Mouse (Mus musculus) forebrain, embryonic 12.5 days (tissue): ENCODE results near the gene Upb1. TPM values are rescaled to one million over a fixed set of nuclear protein-coding genes. Genes with fewer than 3 reads are reported as not detected.

Experiments used
- ATAC-seq: fragments of 200-750 bp; cut with Nextera tagmentation; 2 replicates; pipeline ENCODE4 v1.8.0; 2017; ENCODE audit warnings: moderate TSS enrichment; ENCODE audit not compliant: low FRiP score
- H3K27ac ChIP-seq: fragments of 300-500 bp; sonication (generic); 2 replicates; pipeline ENCODE4 v1.5.1; 2016; ENCODE audit warnings: mild to moderate bottlenecking
- H3K27me3 ChIP-seq: fragments of 300-500 bp; sonication (generic); 2 replicates; pipeline ENCODE4 v1.6.1; 2016; ENCODE audit warnings: mild to moderate bottlenecking
- H3K36me3 ChIP-seq: fragments of 300-500 bp; sonication (generic); replicated peaks from 2 replicates; pipeline ENCODE4 v1.6.1; 2016; ENCODE audit warnings: mild to moderate bottlenecking
- H3K4me1 ChIP-seq: fragments of 300-500 bp; sonication (generic); 2 replicates; pipeline ENCODE4 v1.6.1; 2016
- H3K4me2 ChIP-seq: fragments of 300-500 bp; sonication (generic); 2 replicates; pipeline ENCODE4 v1.6.1; 2016; ENCODE audit warnings: mild to moderate bottlenecking, moderate library complexity
- H3K4me3 ChIP-seq: fragments of 300-500 bp; sonication (generic); replicated peaks from 2 replicates; pipeline ENCODE4 v1.5.1; 2016; ENCODE audit warnings: mild to moderate bottlenecking
- H3K9ac ChIP-seq: fragments of 300-500 bp; sonication (generic); 2 replicates; pipeline ENCODE4 v1.6.1; 2016; ENCODE audit warnings: mild to moderate bottlenecking
- H3K9me3 ChIP-seq: fragments of 300-500 bp; sonication (generic); 2 replicates; pipeline ENCODE4 v1.6.1; 2016
- WGBS: fragments of 180-500 bp; shearing (Covaris S2); methylation state at CpG from one replicate; pipeline ENCODE4 v1.1.7; 2016; 5-methylcytosine and 5-hydroxymethylcytosine counted together
- polyA plus RNA-seq: library from polyadenylated mRNA; unstranded; fragments of >200 nt; fragmentation: Nextera tagmentation; extraction: Ambion mirVana; gene quantifications from 2 replicates; pipeline ENCODE4 v1.2.1, GENCODE M21; 2016

The Upb1 gene
- polyA plus RNA-seq, 1 experiment from 2014 or later, result not detected

DNA sequence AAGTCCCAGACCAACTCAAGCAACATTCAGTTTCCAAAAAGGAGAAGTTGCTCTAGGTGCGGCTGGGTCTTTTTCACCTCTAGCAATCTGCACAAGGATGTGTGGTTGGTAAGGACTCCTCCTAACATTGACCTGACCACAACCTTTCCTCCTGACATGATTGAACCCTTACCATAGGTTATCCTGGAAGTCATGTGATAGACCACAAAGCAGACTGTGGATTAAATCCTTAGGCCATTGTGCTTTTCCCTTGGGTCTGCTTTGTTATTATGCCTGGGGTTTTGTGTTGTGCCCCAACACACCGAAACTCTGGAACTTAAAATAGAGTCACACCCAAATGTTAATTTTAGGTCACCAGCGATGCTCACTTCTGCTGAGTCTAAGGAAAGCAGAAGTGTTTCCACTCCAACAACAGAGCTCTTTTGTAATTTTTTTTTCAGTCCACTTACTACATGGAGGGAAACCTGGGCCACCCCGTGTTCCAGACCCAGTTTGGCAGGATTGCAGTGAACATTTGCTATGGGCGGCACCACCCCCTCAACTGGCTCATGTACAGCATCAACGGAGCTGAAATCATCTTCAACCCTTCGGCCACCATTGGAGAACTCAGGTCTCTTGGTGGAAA is 28.7 kb downstream of the Upb1 start:
- ATAC-seq, result no peak
- no peaks in the 10 kb centered on the region for H3K27me3 ChIP-seq
- H3K4me2 ChIP-seq, result no peak overlapping the region
- H3K9ac ChIP-seq, result no peak overlapping the region
- 89% methylated on average over 7 of the region's 7 CpGs for WGBS
- H3K27ac ChIP-seq, result no peak overlapping the region
- no peaks in the 10 kb centered on the region for H3K4me1 ChIP-seq
- no peak overlapping the region for H3K4me3 ChIP-seq
- no peaks in the 10 kb centered on the region for H3K9me3 ChIP-seq
- no peaks in the 10 kb centered on the region for H3K36me3 ChIP-seq

DNA sequence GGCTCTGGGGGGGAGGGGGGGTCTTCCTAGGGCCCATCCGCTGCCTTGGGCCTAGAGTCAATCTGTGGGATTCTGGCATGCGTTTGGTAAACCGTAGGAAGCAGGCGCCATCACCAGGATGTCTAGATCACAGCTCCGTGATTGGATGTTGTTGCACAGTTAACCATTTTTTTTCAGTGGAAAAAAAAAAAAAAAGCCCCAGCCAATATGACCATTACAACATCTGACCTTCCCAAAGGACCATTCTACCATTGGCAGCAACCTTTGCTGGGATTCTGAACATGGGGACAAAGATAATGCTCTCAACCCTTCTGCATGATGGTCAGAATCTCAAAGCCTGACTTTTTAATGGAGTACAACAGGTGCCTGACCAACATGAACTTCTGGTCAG is 29.2 kb downstream of the Upb1 start:
- no peaks in the 10 kb centered on the region for H3K4me1 ChIP-seq
- no peaks in the 10 kb centered on the region for H3K27me3 ChIP-seq
- no peak overlapping the region for H3K4me2 ChIP-seq
- no peak overlapping the region for H3K27ac ChIP-seq
- no peak for ATAC-seq
- WGBS, result 90% methylated on average over 5 of the region's 5 CpGs
- no peaks in the 10 kb centered on the region for H3K36me3 ChIP-seq
- no peaks in the 10 kb centered on the region for H3K9me3 ChIP-seq
- no peak overlapping the region for H3K9ac ChIP-seq
- no peak overlapping the region for H3K4me3 ChIP-seq

DNA sequence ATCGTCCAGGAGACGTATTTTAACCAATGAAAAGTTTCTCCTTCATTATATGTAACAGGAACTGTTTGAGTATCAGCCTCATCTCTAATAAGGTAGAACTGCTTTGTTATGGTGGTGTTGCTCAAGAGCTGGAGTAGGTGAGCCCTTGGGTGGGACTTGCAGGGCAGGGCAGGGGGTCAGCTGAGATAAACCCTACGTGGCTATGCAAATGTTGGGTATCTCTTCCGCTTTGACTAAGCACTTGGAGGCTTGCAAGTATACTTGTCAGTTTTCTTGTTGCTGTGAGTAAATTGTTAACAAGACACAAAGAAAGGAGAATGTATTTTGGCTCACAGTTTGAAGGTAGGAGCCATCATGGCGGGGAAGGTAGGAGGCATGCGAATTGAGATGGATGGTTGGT is 29.7 kb downstream of the Upb1 start:
- no peaks in the 10 kb centered on the region for H3K9me3 ChIP-seq
- no peak overlapping the region for H3K4me3 ChIP-seq
- no peaks in the 10 kb centered on the region for H3K27me3 ChIP-seq
- no peak overlapping the region for H3K9ac ChIP-seq
- ATAC-seq, result no peak
- no peaks in the 10 kb centered on the region for H3K4me1 ChIP-seq
- no peaks in the 10 kb centered on the region for H3K36me3 ChIP-seq
- H3K4me2 ChIP-seq, result no peak overlapping the region
- no peak overlapping the region for H3K27ac ChIP-seq
- 92% methylated on average over 6 of the region's 6 CpGs for WGBS

DNA sequence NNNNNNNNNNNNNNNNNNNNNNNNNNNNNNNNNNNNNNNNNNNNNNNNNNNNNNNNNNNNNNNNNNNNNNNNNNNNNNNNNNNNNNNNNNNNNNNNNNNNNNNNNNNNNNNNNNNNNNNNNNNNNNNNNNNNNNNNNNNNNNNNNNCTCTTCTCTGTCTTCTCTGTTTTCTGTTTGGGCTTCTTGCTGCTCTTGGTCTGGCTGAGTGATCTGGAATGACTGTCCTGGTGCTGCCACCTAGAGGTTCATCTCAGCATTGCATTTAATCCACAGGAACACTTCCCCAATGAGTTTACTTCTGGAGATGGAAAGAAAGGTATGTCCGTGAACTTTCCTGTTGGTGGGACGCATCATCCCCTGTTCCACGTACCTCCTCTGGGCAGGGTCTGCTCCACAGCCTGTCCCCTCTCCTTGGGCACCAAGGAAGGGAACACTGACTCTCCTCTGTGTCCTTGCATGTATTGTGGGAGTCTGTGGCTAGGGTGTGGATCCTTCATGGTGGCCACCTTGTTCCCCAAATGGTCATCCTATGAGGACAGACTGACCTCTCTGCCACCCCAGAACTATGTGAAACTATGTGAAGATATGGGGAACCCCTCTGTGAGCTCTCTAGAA is 35.8 kb downstream of the Upb1 start:
- H3K27me3 ChIP-seq, result no peaks in the 10 kb centered on the region
- peaks cover 7% of the 10 kb centered on the region for H3K4me1 ChIP-seq
- peak; percentile 53 for ATAC-seq
- H3K4me2 ChIP-seq, result no peak overlapping the region
- H3K9ac ChIP-seq, result no peak overlapping the region
- H3K27ac ChIP-seq, result no peak overlapping the region
- H3K9me3 ChIP-seq, result no peaks in the 10 kb centered on the region
- H3K4me3 ChIP-seq, result no peak overlapping the region
- H3K36me3 ChIP-seq, result no peaks in the 10 kb centered on the region
- WGBS, result 17% methylated on average over 3 of the region's 3 CpGs

DNA sequence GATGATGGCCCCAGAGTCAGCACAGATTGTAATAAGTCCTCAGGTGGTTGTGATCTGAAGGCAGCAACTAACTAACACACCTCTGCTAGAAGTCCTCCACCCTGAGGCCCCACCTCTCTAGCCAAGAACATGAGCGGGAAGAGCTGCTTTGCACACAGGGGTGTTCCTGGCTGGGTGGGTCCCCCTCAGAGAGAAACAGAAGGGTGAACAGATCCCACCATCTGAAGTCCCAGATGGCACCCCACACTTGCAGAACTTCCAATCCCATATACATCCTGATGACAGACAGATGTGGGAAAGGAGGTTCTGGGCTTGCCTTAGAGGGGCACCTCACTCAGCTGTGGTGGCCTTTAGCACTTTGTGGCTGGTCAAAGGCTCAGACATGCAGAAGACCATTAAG is 36.4 kb downstream of the Upb1 start:
- ATAC-seq, result 0 out of 2 replicates have a peak, but pooled peaks have one; percentile 6

DNA sequence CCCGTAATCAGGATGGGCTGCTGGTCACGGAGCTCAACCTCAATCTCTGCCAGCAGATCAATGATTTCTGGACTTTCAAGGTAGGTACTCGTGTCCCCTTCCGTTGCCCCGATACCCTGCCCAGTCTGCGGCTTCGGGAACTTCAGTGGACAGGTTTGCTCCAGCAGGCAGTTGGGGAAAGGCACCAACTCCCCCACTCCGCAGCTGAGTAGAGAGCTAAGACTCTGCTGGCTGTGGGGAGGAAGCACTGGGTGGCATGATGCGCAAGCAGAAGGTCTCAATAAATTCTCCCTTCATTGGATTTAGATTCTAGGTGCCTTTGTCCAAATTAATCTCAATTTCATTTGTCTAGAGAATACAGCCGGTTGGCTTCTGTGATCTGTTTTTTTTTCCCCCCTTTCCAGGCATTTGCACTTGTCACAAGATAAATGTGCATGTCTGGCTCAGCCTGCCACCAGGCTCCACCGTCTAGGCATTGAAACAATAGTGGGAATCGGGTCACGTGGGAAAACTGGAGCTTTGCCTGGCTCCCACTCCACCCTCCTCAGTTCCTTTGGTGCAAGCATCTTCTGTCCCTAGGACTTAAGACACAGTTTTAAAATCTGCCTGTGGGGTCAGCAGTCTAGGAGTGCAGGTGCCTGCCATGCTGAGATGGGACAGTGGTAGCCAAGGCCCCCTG is 37.4 kb downstream of the Upb1 start:
- Histone ChIP-seq H3K27ac (0 out of 2 replicates have a peak overlapping the region, but pooled peaks have one; percentile 3), H3K9ac (no peak overlapping the region), H3K27me3 (no peaks in the 10 kb centered on the region), H3K4me1 (peaks cover 7% of the 10 kb centered on the region), H3K4me3 (no peak overlapping the region), H3K36me3 (no peaks in the 10 kb centered on the region), H3K9me3 (no peaks in the 10 kb centered on the region), H3K4me2 (no peak overlapping the region)
- 74% methylated on average over 13 of the region's 13 CpGs for WGBS
- ATAC-seq, result no peak

More for the DNA sequence above, 36.4 kb downstream of the Upb1 start:
- Histone ChIP-seq H3K4me2 (no peak overlapping the region), H3K4me1 (peaks cover 7% of the 10 kb centered on the region), H3K27me3 (no peaks in the 10 kb centered on the region), H3K36me3 (no peaks in the 10 kb centered on the region), H3K9me3 (no peaks in the 10 kb centered on the region), H3K9ac (no peak overlapping the region), H3K27ac (no peak overlapping the region), H3K4me3 (no peak overlapping the region)
- 100% methylated on average over 1 of the region's 1 CpGs for WGBS

DNA sequence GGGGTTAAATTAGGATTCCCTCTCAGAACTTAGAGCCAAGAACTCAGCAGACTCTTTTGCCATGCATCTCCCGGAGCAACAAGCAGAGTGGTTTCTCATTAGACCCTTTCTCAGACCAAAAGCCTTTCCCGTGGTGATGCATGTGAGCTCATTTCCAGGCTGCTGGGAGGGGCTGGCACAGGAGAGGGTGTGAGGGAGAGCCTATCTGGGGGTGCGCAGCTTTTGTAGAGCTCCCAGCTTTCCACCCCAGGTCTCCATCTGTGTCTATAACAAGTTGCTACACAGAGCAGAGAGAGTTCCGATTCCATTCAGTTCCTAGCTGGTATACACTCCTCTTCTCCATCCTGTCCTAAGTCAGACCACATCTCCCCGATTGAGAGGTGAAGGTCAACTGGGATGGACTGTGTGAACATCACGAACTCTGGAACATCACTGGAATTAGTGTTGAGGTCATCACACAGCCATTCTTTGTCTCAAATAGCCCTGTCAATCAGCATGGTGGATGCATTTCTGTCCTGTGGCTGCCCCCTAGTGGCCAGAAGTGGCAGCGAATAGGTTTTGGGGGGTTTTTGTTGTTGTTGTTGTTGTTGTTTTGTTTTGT is 38.4 kb downstream of the Upb1 start:
- Histone ChIP-seq H3K4me2 (no peak overlapping the region), H3K9ac (0 out of 2 replicates have a peak overlapping the region, but pooled peaks have one; percentile 21), H3K27ac (peak overlapping the region; percentile 42; the same call in 1 of the 2 replicates), H3K4me1 (peaks cover 13% of the 10 kb centered on the region), H3K36me3 (no peaks in the 10 kb centered on the region), H3K27me3 (no peaks in the 10 kb centered on the region), H3K9me3 (no peaks in the 10 kb centered on the region), H3K4me3 (no peak overlapping the region)
- peak; percentile 56 for ATAC-seq
- WGBS, result 45% methylated on average over 7 of the region's 7 CpGs

DNA sequence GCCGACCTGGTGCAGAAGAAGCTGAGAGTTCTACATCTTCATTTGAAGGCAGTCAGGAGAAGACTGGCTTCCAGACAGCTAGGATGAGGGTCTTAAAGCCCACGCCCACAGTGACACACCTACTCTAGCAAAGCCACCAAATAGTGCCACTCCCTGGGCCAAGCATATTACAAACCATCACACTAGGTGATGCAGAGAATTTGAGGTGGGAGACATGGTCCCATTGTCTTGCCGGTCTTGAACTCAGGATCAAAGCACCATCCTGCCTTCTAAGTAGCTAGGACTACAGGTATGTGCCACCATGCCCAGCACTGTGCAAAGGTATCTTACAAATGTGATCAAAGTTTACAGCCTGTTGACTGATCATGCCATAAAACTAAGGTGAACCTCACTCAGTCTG is 39.8 kb downstream of the Upb1 start:
- no peaks in the 10 kb centered on the region for H3K27me3 ChIP-seq
- peaks cover 22% of the 10 kb centered on the region for H3K4me1 ChIP-seq
- H3K36me3 ChIP-seq, result no peaks in the 10 kb centered on the region
- H3K9me3 ChIP-seq, result no peaks in the 10 kb centered on the region
- H3K4me2 ChIP-seq, result no peak overlapping the region
- ATAC-seq, result no peak
- H3K9ac ChIP-seq, result no peak overlapping the region
- H3K4me3 ChIP-seq, result no peak overlapping the region
- H3K27ac ChIP-seq, result no peak overlapping the region
- 88% methylated on average over 3 of the region's 3 CpGs for WGBS

DNA sequence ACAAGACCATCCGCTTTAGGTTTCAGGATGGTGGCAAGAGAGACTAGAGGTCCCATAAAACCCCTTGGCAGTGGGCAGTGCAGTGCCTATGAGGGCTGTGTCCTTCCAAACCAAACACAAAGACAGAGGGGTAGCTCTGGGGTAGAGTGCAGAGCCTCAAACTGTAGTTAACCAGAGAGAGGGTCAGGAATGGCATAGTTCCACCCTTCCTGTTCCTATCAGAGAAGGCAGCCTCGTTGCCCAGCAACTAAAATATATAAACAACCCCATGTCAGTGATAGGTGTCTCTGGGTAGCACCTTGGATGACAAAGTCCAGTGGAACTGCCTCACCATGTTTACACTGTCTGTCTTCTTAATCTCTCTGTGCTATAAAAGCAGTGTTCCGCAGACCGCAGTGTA is 40.9 kb downstream of the Upb1 start:
- no peak overlapping the region for H3K27ac ChIP-seq
- H3K4me1 ChIP-seq, result peaks cover 26% of the 10 kb centered on the region
- no peak for ATAC-seq
- no peak overlapping the region for H3K4me3 ChIP-seq
- no peak overlapping the region for H3K9ac ChIP-seq
- WGBS, result 88% methylated on average over 4 of the region's 4 CpGs
- no peak overlapping the region for H3K4me2 ChIP-seq
- H3K36me3 ChIP-seq, result no peaks in the 10 kb centered on the region
- H3K27me3 ChIP-seq, result no peaks in the 10 kb centered on the region
- H3K9me3 ChIP-seq, result no peaks in the 10 kb centered on the region

DNA sequence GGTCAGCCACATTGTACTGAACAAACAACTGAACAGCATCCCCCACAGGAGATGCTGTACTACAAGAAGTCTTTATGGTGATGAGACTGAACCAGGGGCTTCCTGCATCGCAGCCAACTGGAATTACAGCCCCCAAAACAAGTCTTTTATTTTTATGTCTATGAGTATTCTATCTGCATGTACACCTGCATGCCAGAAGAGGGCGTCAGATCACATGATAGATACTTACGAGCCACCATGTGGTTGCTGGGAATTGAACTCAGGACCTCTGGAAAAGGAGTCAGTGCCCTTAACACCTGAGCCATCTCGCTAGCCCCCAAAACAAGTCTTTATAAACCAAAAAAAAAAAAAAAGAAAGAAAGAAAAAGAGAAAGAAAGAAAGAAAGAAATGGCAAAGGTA is 42.1 kb downstream of the Upb1 start:
- WGBS, result 82% methylated on average over 4 of the region's 4 CpGs
- H3K27ac ChIP-seq, result no peak overlapping the region
- H3K4me3 ChIP-seq, result no peak overlapping the region
- no peaks in the 10 kb centered on the region for H3K36me3 ChIP-seq
- peaks cover 26% of the 10 kb centered on the region for H3K4me1 ChIP-seq
- ATAC-seq, result no peak
- no peaks in the 10 kb centered on the region for H3K9me3 ChIP-seq
- 0 out of 2 replicates have a peak, but pooled peaks cover 3% of the 10 kb centered on the region for H3K27me3 ChIP-seq
- H3K9ac ChIP-seq, result no peak overlapping the region
- no peak overlapping the region for H3K4me2 ChIP-seq

DNA sequence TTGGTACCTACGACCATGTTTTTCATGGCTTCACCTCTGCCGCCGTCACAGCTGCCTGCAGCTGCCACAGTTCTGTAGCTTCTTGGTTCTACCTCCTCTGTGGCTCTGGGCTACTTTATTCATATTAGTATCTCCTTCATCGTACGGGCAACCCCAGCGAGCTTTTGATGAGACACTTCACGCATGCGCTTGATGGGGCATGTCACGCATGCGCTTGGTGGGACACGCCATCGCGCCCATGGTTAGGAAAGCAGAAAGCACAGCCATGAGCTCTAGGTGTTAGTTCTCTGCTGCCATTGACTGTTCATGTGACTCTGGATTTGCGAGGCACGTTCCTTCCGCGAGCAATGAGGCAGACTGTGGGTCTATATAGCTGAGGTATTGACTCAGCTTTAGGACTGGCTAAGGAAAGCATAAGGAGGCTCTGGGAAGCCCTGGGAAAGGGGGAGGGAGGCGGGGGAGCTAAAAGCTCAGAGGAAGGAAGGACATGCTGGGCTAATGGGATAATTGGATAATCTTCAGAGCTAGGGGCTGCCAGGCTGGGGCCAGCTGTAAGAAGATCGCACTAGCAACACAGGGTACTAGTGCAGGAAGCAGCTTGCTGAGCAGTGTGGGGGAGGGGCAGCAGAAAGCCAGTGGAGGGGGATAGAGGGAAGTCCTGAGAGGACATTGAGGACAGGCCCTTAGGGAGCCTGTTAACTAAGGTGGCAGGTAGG is 43.4 kb downstream of the Upb1 start:
- Histone ChIP-seq H3K4me3 (no peak overlapping the region), H3K9ac (no peak overlapping the region), H3K27me3 (peaks cover 5% of the 10 kb centered on the region; the same call in 1 of the 2 replicates), H3K9me3 (no peaks in the 10 kb centered on the region), H3K4me1 (peaks cover 21% of the 10 kb centered on the region), H3K27ac (peak overlapping the region; percentile 42), H3K36me3 (no peaks in the 10 kb centered on the region), H3K4me2 (no peak overlapping the region)
- WGBS, result 70% methylated on average over 19 of the region's 19 CpGs
- ATAC-seq, result peak; percentile 73

DNA sequence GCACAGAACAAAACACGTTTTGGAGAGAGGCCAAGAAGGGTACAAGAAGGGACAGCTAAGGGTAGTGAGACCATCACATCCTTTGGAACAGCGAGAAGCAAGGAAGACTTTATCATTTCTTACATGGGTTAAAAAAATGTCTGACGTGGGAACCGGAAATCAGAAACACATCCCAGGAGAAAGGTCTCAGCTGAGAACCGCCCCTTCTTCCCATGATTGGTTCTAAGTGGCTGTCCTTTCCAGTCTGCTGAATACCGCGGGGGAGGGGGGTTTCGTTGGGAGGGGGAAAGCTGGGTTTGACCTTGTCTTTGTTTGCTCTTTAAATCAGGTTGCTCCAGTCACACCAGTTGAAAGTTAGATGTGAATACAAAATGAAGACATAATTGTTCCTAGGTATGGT is 44.1 kb downstream of the Upb1 start:
- Histone ChIP-seq H3K9me3 (no peaks in the 10 kb centered on the region), H3K4me3 (no peak overlapping the region), H3K36me3 (no peaks in the 10 kb centered on the region), H3K4me1 (peaks cover 19% of the 10 kb centered on the region), H3K4me2 (no peak overlapping the region), H3K9ac (no peak overlapping the region), H3K27ac (0 out of 2 replicates have a peak overlapping the region, but pooled peaks have one; percentile 8), H3K27me3 (peaks cover 5% of the 10 kb centered on the region; the same call in 1 of the 2 replicates)
- 57% methylated on average over 8 of the region's 8 CpGs for WGBS
- ATAC-seq, result no peak
